Mouse (Mus musculus) 416B (cell line): ENCODE results near the gene G6pc.
"Not testable (repeated sequence)": the region's sequence is repeated elsewhere in the genome, so short reads cannot be mapped to it uniquely, and the experiment has no call there.

Experiments used
- DNase-seq: peaks from one replicate; pipeline ENCODE4 v3.0.0; 2011; ENCODE audit warnings: low read depth

G6pc gene

DNA sequence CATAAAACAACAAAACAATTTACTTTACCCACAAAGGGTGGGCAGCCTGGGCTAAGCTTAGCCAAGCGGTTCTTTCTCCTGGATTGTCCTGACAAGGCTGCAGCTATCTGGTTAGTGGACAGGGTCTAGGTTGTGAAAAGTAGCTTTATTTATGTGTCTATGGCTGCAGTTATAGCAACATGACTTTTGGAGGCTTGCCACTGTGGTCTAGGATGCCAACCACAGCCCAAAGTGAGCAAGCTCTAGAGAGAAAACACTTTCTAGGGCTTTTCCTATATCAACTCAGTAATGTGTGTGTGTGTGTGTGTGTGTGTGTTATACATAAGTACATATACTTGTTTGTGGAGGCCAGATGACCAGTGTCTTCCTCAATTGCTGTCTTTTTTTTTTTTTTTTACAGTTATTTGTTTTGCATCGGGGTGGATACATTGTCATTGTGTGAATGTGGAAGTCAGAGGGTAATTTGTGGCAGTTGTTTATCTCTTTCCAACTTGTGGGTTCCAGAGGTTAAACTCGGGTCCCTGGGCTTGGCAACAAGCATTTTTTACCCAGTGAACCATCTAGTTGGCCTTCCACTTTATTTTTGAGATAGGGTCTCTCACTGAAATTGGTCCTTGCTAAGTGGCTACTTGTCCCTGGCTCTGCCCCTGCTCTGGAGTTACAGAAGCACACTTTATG lies 9.7 kb upstream of the G6pc start:
- peak; percentile 67 for DNase-seq

GRCm38 (mm10) chr11:101359776-101360175 lies 7.6 kb upstream of the G6pc start:
- no peak for DNase-seq

DNA sequence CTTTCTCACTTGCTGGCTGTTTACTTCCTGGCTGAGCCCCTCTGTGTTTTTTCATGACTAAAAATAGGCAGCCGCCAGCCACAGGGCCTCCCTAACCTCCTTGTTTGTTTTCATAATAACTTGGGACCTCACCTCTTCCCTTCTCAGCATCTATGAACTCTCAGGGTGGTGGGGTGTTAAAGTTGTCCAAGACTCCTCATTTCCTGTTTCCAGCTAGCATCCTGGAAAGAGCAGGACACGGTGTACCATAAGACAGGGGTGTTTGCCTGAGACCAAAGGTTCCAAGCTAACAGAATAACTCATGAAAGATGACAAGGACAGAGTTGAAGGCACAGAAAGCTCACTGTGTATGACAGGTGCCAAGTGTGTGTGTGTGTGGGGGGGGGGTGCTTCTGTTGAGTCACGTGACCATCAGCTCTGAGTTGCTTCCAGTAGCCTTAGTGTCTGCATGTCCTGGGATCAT lies 6.7 kb upstream of the G6pc start:
- no peak for DNase-seq

- DNase-seq, result no peak
Measured at GRCm38 (mm10) chr11:101364531-101364931, 2.8 kb upstream of the G6pc start.

- no peak for DNase-seq
Measured at GRCm38 (mm10) chr11:101370141-101370540, 2.8 kb downstream of the G6pc start.

- no peak for DNase-seq
Measured at GRCm38 (mm10) chr11:101374421-101374938, 7.1 kb downstream of the G6pc start.

DNA sequence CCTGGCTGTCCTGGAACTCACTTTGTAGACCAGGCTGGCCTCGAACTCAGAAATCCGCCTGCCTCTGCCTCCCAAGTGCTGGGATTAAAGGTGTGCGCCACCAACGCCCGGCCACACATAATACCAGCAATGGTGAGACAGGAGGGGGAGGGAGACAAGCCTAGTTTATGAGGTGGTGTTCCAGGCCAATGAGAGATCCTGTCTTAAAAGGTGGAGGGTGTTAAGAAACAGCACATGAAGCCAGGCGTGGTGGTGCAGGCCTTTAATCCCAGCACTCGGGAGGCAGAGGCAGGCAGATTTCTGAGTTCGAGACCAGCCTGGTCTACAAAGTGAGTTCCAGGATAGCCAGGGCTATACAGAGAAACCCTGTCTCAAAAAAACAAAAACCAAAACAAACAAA lies 10.8 kb downstream of the G6pc start:
- not testable (repeated sequence) for DNase-seq

DNA sequence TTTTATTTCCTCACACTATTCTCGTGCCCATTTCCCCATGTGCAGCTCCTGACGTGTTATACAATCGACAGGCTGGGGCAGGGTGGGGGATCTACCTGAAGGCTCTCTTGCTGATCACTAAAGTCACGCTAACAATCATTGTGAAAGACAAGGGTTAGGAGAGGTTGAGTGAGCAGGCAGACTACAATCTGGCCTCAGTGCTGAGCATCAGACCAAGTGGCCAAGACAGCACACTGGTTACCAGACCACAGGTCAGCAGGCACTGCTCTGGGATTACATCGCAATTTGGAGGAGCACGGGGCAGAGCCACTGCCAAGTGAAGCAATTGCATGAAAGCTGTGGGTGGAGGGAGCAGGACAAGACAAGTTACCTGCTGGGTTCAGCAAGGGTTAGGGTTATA lies 11.6 kb downstream of the G6pc start:
- no peak for DNase-seq

DNA sequence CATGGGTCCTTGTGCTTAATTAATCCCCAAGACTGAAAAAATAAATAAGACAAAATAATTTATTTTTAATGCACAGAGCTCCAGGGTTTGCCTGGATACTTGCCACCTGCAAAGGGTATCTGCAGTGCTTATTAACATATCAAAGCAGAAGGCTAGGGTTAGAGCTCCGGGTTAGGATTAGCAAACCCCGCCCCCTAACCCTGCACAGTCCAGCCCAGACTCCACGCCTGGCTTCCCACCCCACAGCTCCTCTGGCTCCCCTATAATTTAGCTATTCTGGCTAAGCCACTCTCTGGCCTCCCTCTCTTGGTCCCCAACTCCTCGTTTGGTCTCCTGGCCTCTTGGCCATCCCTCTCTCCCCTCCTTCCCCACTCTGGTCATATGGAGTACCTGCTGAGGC lies 14.5 kb downstream of the G6pc start:
- DNase-seq, result no peak

GRCm38 (mm10) chr11:101395110-101395509 lies 27.7 kb downstream of the G6pc start:
- DNase-seq, result peak; percentile 74

- peak; percentile 55 for DNase-seq
Measured at GRCm38 (mm10) chr11:101415306-101415705, 47.9 kb downstream of the G6pc start.

GRCm38 (mm10) chr11:101416433-101417100 lies 49.2 kb downstream of the G6pc start:
- peak; percentile 66 for DNase-seq

DNA sequence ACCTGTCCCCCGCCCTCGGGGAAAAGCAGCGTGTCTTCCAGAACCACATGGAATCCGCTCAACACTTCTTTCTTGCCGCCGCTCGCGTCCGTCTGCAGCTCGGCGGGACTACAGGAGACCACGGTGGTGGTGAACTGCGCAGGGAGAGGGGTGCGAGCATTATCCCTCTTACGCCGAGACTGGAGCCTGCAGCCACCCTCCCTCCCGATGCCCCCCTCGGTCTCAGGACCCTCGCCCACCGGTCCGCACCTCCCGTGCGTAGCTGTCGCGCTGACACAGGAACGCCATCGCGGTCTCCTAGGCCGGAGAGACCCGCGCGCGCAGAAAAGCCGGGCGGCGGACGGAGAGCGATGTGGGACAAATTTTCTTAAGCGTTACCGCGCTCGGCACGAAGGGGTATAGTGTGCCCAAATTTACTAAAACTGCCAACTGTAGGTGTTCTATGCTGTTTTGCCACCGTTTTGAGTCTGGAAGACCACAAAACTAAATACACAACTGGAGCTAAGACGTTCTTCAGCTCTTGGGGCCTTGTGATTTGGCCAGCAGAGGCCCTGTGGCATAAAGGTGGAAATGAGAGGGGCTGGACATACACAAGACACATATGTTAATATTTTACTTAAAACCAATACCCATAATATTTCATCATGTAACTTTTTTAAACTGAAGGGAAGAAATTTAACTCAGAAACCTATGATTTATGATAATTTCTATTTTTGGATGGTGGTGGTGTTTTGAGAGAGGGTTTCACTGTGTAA lies 49.9 kb downstream of the G6pc start, which contains the start of gene Aarsd1:
Aarsd1 (minus strand) TSS at position 515 of the 755 bp plus-strand sequence.
- DNase-seq, result peak; percentile 86

- no peak for DNase-seq
Measured at GRCm38 (mm10) chr11:101418991-101419390, 51.6 kb downstream of the G6pc start.

GRCm38 (mm10) chr11:101419610-101420009 lies 52.2 kb downstream of the G6pc start:
- peak; percentile 73 for DNase-seq

- no peak for DNase-seq
Measured at GRCm38 (mm10) chr11:101420148-101420547, 52.8 kb downstream of the G6pc start.

DNA sequence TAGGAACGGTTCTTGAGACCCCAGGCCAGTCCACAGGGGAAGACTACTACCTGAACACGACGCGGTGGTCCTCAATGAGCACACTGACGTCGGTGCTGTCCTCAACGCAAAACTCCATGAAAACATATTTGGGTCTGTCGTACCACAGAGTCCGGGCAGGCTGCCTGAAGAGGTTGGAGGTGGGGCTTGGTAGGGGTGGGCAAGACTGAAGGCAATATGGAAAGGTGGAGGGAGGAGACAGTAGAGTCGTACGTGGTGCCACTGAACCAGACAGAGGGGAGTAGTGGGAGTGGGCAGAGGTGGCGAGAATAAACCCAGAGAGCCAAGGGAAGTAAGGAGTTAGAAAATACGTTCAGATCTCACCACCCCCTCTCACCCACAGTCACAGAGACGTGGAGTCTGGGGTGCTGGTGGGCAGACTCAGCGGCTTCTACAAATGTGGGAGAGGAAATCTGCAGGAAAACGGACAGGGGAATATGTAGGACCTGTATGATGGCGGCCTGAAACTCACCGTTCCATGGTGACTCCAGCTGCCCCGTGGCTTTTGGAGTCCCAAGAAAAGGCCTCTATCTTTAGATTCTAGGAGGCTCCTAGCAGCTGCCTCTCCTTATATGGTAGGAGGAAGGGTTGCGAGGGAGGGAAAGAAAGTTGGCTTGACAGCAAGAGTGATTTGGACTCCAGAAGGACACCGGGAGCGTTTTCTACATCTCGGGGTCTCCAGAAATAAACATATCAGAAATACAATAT lies 56.9 kb downstream of the G6pc start, which contains the start of gene Gm27029:
Gm27029 (minus strand) TSS at position 692 of the 747 bp plus-strand sequence.
- no peak for DNase-seq

GRCm38 (mm10) chr11:101424925-101425813 lies 57.8 kb downstream of the G6pc start, which contains the start of the genes Rundc1 and Ptges3l:
Gene Rundc1 (plus strand): TSS chr11:101425085.
Gene Ptges3l (minus strand): TSS chr11:101425333.
- peak; percentile 96 for DNase-seq

- DNase-seq, result peak; percentile 63
Measured at GRCm38 (mm10) chr11:101426165-101426564, 58.8 kb downstream of the G6pc start.
